In the genomic region with DNA sequence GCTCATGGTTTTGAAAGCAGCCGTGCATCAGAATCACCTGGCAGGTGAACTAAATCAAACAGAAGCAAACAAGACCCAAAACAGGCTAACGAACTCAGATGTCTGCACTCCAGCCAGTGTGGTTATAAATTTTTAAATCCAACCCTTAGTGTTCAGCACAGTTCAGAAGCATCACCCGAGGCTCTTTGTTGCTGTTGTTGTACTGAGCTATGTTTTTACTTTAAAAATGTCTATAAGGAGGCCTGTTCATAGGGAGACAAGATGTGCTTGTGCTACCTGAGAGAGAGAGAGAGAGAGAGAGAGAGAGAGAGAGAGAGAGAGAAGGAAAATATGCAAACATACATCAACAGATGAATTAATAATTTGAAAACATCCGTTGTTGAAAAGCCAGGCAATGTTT, we compare ENCODE assay signal across 23 mouse cellular contexts.
"Had no signal": no experiment of that assay in that cellular context is flagged by ENCODE, and none has a peak within 500 bp of the region (broad histone marks: within the 10 kb centered on the region; RNA-seq: fewer than 3 reads in every experiment).

No protein-coding gene starts in this region.

- H3K27ac ChIP-seq: gastrocnemius, adult 2 months; heart, embryonic 10.5 days; hindbrain, embryonic 13.5 days; intestine, embryonic 15.5 days; kidney, embryonic 15.5 days; kidney, postnatal 0 days; limb, embryonic 13.5 days; limb, embryonic 15.5 days had no signal

- H3K9ac ChIP-seq: heart, embryonic 12.5 days; hindbrain, embryonic 13.5 days; intestine, embryonic 15.5 days; kidney, embryonic 15.5 days; limb, embryonic 13.5 days; limb, embryonic 15.5 days had no signal

- H3K27me3 ChIP-seq: heart, embryonic 12.5 days; hindbrain, embryonic 13.5 days; intestine, embryonic 15.5 days; limb, embryonic 13.5 days; limb, embryonic 15.5 days had no signal

- H3K4me1 ChIP-seq: heart, embryonic 10.5 days; heart, embryonic 12.5 days; intestine, embryonic 15.5 days; kidney, embryonic 15.5 days; limb, embryonic 13.5 days; limb, embryonic 15.5 days had no signal

- ATAC-seq: inflammation-experienced regulatory T-cells, adult 6 months; intestine, embryonic 15.5 days had no signal

- H3K4me3 ChIP-seq: gastrocnemius, adult 2 months; heart, embryonic 10.5 days; heart, embryonic 12.5 days; hindbrain, embryonic 13.5 days; intestine, embryonic 15.5 days; kidney, embryonic 15.5 days; limb, embryonic 13.5 days; limb, embryonic 15.5 days had no signal

- H3K4me2 ChIP-seq: heart, embryonic 12.5 days; hindbrain, embryonic 13.5 days; intestine, embryonic 15.5 days; kidney, embryonic 15.5 days; limb, embryonic 13.5 days; limb, embryonic 15.5 days had no signal

- DNase-seq: gastrocnemius, adult 2 months; gastrocnemius, postnatal 10 days; gastrocnemius, postnatal 25 days; heart, adult 18-20 months; heart, postnatal 10 days; heart, postnatal 4 days; kidney, adult 11 months; kidney, adult 2 months; kidney, adult 9 months; kidney, postnatal 14 days; kidney, postnatal 36 days; layer of hippocampus, adult 9-11 months; layer of hippocampus, postnatal 36 days; left cerebral cortex, postnatal 4 days had no signal

- H3K36me3 ChIP-seq: heart, embryonic 10.5 days; heart, embryonic 12.5 days; hindbrain, embryonic 13.5 days; intestine, embryonic 15.5 days; kidney, embryonic 15.5 days; limb, embryonic 13.5 days; limb, embryonic 15.5 days had no signal

- H3K9me3 ChIP-seq: heart, embryonic 10.5 days; hindbrain, embryonic 13.5 days; intestine, embryonic 15.5 days; kidney, embryonic 15.5 days; limb, embryonic 13.5 days; limb, embryonic 15.5 days had no signal
